Mouse (Mus musculus): ENCODE data around the gene Fabp6.

The Fabp6 gene

DNA sequence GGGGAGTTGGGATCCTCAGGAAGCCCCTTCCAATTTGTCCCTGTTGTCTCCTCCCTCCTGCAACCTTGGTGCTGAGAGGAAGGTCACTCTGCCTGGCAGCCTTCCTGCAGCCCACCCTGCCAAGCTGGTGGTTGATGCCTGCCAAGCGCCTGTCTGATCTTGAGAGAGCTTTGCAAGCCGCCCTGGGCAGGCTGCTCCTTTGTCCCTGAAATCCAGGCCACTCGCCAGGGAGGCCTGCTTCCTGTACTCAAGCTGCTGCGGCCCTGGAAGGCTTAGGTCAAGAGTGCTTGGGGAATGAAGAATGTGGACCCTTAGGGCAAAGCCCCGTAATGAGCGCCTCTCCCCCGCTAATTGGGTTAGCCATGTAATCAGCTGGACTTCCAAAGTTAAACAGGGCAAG is 53.2 kb downstream of the Fabp6 start:
- no peak for DNase-seq (ENCODE audit: low read depth, low spot score)

DNA sequence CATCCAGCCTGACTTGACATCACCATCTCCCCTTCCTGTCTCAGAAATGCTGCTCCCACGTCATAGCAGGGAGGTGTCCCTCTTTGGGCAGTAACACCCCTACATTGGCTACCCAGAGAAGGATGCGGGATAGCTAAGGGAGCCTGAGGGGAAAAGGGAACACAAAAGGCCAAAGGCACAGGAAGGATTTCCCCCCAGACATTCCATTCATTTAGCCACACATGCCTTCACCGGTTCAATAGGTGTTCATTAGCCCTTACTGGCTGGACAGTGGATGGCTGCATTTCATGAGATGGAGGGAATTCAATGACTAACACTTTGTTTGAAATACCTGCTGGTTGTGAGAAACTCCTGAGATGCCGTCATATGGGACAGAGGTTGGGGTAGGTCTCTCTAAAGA is 54.7 kb downstream of the Fabp6 start:
- no peak for DNase-seq (ENCODE audit: low read depth, low spot score)
